Mouse (Mus musculus): ENCODE measurements at regions not wholly inside any gene's neighbourhood (a gene's known extent, or its start where the extent isn't known, plus 50 kb on each side); places are given as distances from the start of the nearest gene placed in this dataset.
A peak's percentile ranks its signal among the peaks of the same experiment; 100 is the strongest.
"Not testable (repeated sequence)": the region's sequence is repeated elsewhere in the genome, so short reads cannot be mapped to it uniquely, and the experiment has no call there.

DNA sequence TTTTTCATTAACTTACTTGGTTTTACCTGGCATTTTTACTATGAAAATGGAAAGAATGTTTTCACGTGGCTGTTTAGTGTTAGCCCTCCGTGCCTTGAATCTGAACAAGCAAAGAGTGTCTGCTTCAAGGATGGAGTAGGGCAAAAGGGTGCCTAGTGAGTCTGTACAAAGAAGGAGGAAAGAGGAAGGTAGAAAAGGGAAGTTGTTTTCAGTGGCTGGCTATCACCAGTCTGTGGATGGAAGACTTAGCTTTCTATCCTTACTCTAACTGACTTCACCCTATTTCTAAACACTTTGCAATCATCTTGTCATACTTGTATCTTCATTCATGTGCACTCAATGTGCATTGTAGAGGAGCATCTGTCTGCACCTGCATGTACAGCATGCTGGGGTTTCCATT, 993.2 kb downstream of the Car8 start:
- no peak for DNase-seq (ENCODE audit: low spot score in 2 of 2)

- DNase-seq (ENCODE audit: low spot score in 2 of 2) = no peak
Measured at GRCm38 (mm10) chr4:7237848-7238247, 1001.0 kb downstream of the Car8 start.

GRCm38 (mm10) chr4:7234537-7234936, 1004.3 kb downstream of the Car8 start:
- DNase-seq (ENCODE audit: low spot score in 2 of 2) = not testable (repeated sequence)

DNA sequence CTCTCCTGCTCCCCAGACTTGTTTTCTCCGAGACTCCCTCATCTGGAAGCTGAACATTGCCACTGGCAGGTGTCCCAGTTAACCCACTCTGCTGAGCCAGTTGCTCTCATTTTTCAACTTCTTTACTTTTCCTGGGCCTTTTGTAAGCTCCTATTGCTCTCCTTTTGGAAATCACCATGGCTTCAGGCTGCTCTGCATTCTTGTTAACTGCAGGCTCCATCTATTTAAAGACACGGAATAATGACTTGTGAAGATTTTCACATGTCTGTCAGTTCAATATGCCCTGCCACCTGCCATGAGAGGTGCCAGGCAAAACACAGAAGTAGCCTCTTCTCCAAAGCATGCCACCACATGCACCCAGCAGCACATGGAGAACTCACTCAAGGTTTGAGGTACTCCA, 1009.9 kb downstream of the Car8 start:
- DNase-seq (ENCODE audit: low spot score in 2 of 2) = peak in 1 of 2 experiments; percentile 6

DNA sequence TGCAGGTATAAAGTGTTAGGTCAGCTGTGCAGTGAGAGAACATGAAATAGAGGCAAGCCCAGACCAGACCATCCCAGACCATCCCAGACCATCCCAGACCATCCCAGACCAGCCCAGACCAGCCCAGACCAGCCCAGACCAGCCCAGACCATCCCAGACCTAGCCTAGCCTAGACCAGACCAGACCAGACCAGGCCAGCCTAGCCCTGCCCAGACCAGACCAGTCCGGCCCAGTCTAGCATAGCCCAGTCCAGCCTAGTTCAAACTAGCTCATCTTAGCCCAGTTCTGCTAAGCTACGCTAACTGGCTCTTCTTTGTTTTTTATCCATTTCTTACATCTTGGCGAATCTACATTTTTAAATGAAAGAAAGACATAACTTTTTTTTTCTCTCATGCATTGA, 1015.9 kb downstream of the Car8 start:
- DNase-seq (ENCODE audit: low spot score in 2 of 2) = no peak

- DNase-seq (ENCODE audit: low spot score in 2 of 2) = no peak
Measured at GRCm38 (mm10) chr4:7220426-7220825, 1018.4 kb downstream of the Car8 start.

- DNase-seq (ENCODE audit: low spot score in 2 of 2) = no peak
Measured at GRCm38 (mm10) chr4:7215048-7216030, 1023.5 kb downstream of the Car8 start.

DNA sequence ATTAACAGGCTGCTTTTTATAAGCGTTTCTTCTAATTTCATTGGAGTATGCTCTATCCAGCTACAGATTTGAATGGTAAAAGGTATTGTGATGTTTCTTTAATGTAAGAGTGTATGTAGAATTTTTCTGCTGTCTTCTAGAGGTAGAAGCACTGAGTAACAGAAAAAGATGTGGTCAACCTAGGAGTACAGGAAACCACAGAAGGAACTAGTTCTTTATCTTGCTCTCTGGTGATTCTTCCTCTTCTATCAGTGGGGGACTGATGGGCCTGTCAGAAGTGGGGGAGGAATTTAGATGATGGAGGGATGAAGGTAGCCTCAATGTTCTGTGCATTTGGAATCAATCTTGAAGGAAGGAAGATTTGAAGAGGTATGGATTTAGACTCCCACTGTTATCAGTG, 1031.9 kb downstream of the Car8 start:
- no peak for DNase-seq (ENCODE audit: low spot score in 2 of 2)

DNA sequence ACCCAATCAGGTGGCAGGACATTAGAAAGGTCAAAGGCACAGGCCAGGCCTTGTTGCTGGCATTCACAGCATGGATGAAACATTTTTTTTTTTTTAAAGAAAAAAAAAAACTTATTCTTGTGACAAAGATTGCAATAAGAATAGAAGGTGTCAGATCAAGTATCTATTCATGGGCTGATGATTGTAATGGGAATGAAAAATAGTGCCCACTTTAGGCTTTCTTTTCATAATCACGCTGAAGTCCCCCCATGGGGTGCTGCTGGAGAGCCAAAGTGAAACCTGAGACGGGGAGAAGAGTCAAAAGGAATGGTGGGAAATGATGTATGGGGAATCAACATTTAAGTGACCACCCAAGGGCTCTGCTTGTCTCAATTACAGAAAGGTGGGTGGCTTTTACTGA, 1037.0 kb downstream of the Car8 start:
- no peak for DNase-seq (ENCODE audit: low spot score in 2 of 2)

DNA sequence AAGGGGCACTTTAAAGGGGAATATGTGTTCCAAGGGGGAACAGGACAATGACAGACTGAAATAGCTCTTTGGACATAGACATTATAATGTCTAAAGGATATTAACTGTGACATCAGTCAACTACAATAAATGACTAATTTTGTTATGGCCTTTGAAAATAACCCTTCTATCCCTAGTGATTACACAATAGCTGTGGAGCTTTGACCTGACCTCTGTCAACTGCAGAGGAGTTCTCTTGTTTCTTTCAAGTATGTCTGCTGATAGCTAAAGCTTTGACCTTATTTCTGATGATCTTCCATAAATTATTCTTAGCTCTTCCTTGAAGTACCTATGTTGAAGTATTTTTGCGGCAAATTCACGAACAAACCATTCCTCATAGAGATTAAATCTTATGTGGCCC, 1038.9 kb downstream of the Car8 start:
- DNase-seq (ENCODE audit: low spot score in 2 of 2) = no peak

DNA sequence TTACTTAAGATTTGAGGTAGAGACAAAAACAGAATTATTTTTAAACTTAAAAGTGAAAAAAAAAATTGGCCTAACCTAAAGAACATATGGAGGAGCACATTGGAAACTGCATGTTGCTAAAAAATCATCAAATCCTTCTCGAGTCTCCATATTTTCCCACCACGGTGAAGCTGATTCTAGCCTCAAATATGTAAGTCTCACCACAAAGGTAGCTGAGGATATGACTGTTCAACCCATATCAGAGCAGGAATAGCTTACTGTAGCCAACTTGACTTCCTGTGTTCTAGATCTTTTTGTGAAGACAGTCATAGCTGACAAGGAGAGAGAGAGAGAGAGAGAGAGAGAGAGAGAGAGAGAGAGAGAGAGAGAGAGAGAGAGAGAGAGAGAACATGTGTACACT, 1039.8 kb downstream of the Car8 start:
- DNase-seq (ENCODE audit: low spot score in 2 of 2) = no peak

DNA sequence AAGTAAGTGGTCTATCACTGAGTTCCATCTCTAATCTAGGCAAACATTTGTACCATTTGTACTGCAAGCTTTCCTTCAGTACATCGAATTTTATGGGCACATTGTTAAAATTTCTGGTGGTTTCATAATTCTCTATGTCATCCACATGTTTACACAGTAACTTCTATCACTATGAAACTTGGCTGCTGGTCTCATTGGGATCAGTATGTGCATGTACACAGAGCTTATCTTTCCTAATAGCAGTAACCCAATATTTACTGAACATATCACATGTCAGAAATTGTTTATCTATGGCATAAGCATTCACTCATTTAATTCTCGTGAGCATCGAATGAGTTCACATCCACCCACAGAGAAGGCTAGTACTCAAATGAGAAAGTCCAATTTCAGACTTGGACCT, 1042.3 kb downstream of the Car8 start:
- no peak for DNase-seq (ENCODE audit: low spot score in 2 of 2)

DNA sequence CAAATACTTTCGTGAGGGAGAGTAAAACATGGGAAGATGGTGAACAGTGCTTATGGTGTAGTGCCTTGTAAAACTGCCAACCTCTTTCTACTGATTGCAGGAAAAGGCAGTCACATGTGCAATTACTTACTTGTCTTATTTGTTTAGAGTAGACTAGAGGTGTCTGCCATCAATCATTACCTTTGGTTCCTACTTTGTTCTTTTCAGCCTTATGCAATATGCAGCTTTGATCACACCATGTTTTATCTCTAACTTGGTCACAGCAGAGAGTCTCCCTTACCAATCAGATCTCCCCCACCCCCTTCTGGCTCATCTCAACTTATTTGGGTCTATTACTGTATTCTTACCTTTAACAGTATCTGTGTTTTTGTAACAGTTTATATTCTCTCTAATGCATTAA, 1043.2 kb downstream of the Car8 start:
- DNase-seq (ENCODE audit: low spot score in 2 of 2) = no peak

DNA sequence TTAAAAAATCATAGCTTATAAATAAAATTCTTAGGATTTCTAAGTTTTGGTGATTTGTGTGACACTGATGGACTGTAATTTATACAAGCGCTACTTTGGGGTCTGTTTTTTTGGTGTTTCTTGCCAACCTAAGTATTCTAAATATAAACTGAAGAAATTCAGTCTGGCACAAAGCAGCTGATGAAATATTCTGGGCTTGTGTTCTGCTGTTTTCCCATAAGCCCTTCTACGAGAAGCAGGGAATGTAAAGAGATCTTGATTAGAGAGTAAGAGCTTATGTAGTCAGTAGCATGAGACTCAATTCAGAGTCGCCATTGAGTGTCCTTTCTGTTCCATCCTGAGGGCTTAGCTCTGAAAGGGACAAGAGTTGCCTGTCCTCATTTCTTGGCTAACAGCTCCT, 1046.9 kb downstream of the Car8 start:
- DNase-seq (ENCODE audit: low spot score in 2 of 2) = no peak

- no peak for DNase-seq (ENCODE audit: low spot score in 2 of 2)
Measured at GRCm38 (mm10) chr4:7191228-7191627, 1047.6 kb downstream of the Car8 start.

DNA sequence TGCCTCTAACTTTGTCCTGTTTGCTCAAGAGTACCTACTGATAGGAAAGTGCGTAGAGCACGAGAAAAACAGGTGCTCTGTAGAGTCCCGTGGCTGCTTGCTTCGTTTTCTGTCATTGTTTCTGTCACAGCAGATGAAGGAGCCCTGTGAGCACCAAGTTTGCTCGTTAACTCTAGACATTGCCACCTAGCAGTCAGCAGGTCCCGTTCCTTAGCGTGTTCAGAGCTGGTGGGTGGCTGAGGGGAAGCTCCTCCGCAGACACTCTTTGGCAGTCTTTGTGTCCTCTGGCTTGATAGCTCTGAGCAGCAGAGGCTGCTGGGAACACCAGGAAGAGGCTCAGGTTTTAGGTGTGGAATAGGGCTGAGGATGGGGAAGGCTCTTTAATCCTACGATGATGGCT, 1063.8 kb downstream of the Car8 start:
- DNase-seq (ENCODE audit: low spot score in 2 of 2) = no peak

DNA sequence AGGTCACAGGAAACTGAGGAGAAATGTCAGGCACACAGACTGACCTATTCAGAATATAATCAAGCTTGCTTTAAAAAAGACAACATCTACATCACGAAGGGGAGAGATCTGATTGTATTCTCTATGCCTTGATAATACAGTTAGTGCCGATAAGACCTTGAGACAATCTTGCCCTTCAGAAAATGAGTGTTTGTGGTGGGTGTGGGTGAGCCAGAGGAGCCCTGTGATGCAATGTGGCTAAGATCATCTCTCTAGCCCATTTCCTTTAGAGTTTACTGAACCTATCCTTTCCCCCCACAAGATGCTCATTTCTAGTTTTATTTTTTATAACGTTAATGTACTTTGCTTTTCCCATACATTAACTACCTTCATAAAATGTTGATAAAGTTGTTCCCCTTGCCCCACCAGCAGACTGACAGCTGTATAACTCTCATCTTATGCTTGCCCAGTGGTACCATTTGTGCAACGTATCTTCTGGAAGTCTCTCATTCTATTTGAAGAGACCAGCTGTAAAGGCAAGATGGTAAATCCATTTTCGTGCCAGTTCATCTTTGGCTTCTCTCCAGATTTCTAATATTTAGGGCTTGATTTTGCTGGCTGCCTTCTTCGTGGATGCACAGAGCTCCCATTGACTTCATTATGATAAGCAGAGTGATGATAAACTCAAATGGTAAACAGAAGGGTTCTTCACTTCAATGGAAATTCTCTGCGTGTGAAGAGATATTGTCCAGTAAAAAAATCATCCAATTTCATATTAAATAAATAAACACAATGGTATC, 1066.1 kb downstream of the Car8 start:
- DNase-seq (ENCODE audit: low spot score in 2 of 2) = no peak

DNA sequence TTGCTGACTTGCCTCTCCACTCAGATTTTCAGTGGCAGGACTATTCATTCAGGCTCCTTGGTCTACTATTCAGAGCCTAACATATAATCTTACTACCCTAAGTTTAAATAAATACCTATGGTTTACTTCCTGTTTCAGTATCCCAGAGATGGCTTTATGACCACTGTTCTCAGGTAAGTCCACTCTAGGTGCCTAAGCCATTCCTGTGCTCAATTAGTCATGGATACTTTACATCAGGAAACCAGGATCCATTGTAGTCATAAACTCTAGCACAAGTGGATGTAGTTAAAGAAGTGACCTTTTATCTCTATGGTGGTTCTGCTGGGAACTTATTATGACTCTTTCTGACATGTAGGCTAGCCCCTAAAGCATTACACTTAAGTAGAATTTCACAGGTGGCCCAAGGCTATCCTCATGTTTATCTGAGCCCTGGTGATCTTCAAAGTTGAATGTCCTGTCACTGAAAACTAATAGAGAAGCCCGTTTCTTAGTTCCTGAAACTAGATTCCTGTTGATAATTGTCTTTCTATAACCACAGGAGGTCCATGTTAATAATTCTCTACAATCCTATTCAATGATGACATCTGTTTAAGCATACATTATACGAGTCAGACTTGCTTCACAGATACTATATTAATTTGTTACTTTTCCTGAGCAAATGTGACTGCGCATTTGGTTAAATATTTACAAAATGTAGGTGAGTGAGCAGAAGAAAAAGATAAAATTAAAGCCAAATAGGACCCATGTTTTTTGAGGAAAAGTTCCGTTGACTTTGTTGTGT, 1067.0 kb downstream of the Car8 start:
- no peak for DNase-seq (ENCODE audit: low spot score in 2 of 2)

- no peak for DNase-seq (ENCODE audit: low spot score in 2 of 2)
Measured at GRCm38 (mm10) chr4:7161411-7161810, 1077.4 kb downstream of the Car8 start.

DNA sequence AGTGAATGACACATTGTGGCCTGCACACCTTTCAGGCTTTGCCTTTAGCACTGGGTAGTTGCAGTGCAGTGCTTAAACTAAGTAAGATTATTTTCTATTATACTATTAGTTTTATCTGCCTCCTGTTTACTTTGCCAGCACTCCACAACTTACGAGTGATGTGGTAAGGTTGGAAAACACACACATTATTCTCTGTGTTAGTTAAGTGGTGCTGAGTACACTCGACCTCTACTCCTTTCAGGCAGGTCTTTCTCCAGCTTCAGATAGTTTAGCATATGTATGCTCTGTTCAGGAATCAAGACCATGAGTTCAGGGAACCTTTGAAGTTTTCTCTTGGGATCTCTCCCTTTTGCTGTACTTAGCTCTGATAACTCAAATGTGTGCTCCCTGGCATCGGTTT, 1081.0 kb downstream of the Car8 start:
- DNase-seq (ENCODE audit: low spot score in 2 of 2) = no peak

DNA sequence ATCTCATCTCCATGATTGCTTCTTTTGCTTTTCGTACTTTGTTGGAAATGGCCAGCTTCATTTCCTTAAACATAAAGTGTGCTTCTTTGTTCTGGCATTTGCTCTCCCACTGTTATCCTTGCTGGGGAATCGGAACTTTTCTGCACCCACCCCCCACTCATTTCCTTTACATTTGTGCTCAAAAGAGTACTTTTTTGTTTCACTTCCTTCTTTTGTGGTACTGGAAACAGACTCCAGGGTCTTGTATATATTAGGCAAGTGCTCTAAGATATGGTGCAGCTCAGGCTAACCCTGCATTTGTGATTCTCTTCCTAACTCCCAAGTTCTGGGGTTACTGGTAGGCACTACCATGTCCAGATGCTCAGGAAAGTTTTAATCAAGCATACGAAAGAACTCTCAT, 1084.6 kb downstream of the Car8 start:
- no peak for DNase-seq (ENCODE audit: low spot score in 2 of 2)

GRCm38 (mm10) chr4:7153835-7154234, 1085.0 kb downstream of the Car8 start:
- DNase-seq (ENCODE audit: low spot score in 2 of 2) = no peak
